Mouse (Mus musculus) C2C12 (cell line): ENCODE results near the gene Chgb.

Experiments used
- CTCF ChIP-seq: IDR thresholded peaks from one replicate; pipeline ENCODE4 v1.5.1; 2011; ENCODE audit not compliant: control insufficient read depth, insufficient read depth, insufficient read length
- FOSL1 ChIP-seq: IDR thresholded peaks from one replicate; pipeline ENCODE4 v1.8.0; 2011; ENCODE audit warnings: mild to moderate bottlenecking, low read length; ENCODE audit not compliant: poor library complexity, insufficient read depth, severe bottlenecking
- MAX ChIP-seq: IDR thresholded peaks from one replicate; pipeline ENCODE4 v1.6.1; 2011; ENCODE audit warnings: mild to moderate bottlenecking, control low read depth
- MYOD1 ChIP-seq: IDR thresholded peaks from one replicate; pipeline ENCODE4 v1.6.1; 2011; ENCODE audit warnings: low read depth; ENCODE audit not compliant: control insufficient read depth, insufficient read length
- MYOG ChIP-seq: IDR thresholded peaks from one replicate; pipeline ENCODE4 v1.6.1; 2011; ENCODE audit not compliant: control insufficient read depth, insufficient read length; ENCODE audit errors: extremely low read depth
- USF1 ChIP-seq: IDR thresholded peaks from one replicate; pipeline ENCODE4 v1.6.1; 2011; ENCODE audit warnings: low read depth, mild to moderate bottlenecking, control low read depth, moderate library complexity

GRCm38 (mm10) chr2:132732940-132733339, 48.1 kb upstream of the Chgb start:
- TF ChIP-seq CTCF: no peak
- no peak for TF ChIP-seq USF1
- no peak for TF ChIP-seq MAX
- no peak for TF ChIP-seq FOSL1
- no peak for TF ChIP-seq MYOG
- no peak for TF ChIP-seq MYOD1
